Mouse (Mus musculus) CH12.LX (cell line): Measurements from ENCODE around the gene Wdfy1. TPM values are rescaled to one million over a fixed set of nuclear protein-coding genes. Genes with fewer than 3 reads are reported as not detected.

ENCODE experiments used
- DNase-seq: peaks from one replicate; pipeline ENCODE4 v3.0.0-alpha.2; 2013; ENCODE audit errors: extremely low read depth
- H3K27ac ChIP-seq: 2 replicates; pipeline ENCODE4 v1.5.1; 2012; ENCODE audit warnings: low read depth, mild to moderate bottlenecking, control low read depth, moderate library complexity; ENCODE audit not compliant: insufficient read depth
- H3K27me3 ChIP-seq: replicated peaks from 2 replicates; pipeline ENCODE3; 2012; ENCODE audit warnings: inconsistent platforms
- H3K36me3 ChIP-seq, 2 experiments: replicated peaks in 1 of 2; 2 replicates each; pipeline versions ENCODE3 to v1.6.1; 2012; ENCODE audit warnings: inconsistent platforms in 1 of 2, low read length in 1 of 2, mild to moderate bottlenecking in 1 of 2, mixed read lengths in 1 of 2, moderate library complexity in 1 of 2; ENCODE audit not compliant: control insufficient read depth in 1 of 2, insufficient read depth in 1 of 2
- H3K4me1 ChIP-seq, 2 experiments: 2 replicates each; pipeline ENCODE4 v1.6.1; 2012; ENCODE audit warnings: inconsistent platforms in 1 of 2, moderate library complexity in 1 of 2; ENCODE audit not compliant: insufficient read depth in 2 of 2, control insufficient read depth in 1 of 2
- H3K4me2 ChIP-seq: 2 replicates; pipeline ENCODE4 v1.6.1; 2012; ENCODE audit warnings: low read depth, mild to moderate bottlenecking, control low read depth; ENCODE audit not compliant: poor library complexity, insufficient read depth, severe bottlenecking
- H3K4me3 ChIP-seq, 3 experiments: fragments of 150-350 bp in 1 of 3; sonication (generic) in 1 of 3; replicated peaks in 1 of 3; 2 replicates each; pipeline versions ENCODE3 to v1.5.1; 2011 to 2012; ENCODE audit warnings: low read depth in 2 of 3, low read length in 2 of 3, mild to moderate bottlenecking in 2 of 3, moderate library complexity in 2 of 3, control low read depth in 1 of 3, improper control_type of control experiment in 1 of 3, inconsistent platforms in 1 of 3, mixed read lengths in 1 of 3; ENCODE audit not compliant: poor library complexity in 1 of 3
- H3K79me2 ChIP-seq: replicated peaks from 2 replicates; pipeline ENCODE4 v1.6.1; 2012; ENCODE audit warnings: mild to moderate bottlenecking, moderate library complexity; ENCODE audit not compliant: control insufficient read depth, poor library complexity, insufficient read depth, severe bottlenecking; ENCODE audit errors: extremely low read depth
- H3K9ac ChIP-seq: 2 replicates; pipeline ENCODE4 v1.6.1; 2012; ENCODE audit warnings: low read depth, mild to moderate bottlenecking, control low read depth, moderate library complexity; ENCODE audit not compliant: insufficient read depth
- H3K9me3 ChIP-seq: replicated peaks from 2 replicates; pipeline ENCODE3; 2012; ENCODE audit warnings: low read length, inconsistent platforms, mixed read lengths
- BHLHE40 ChIP-seq: IDR thresholded peaks from 2 replicates; pipeline ENCODE4 v1.6.1; 2011; ENCODE audit warnings: mild to moderate bottlenecking, low read depth, low read length, improper control_type of control experiment
- CHD2 ChIP-seq: IDR thresholded peaks from 2 replicates; pipeline ENCODE4 v1.6.1; 2011; ENCODE audit warnings: low read length, improper control_type of control experiment
- E2F4 ChIP-seq: IDR thresholded peaks from 2 replicates; pipeline ENCODE4 v1.6.1; 2011; ENCODE audit warnings: low read depth, low read length, improper control_type of control experiment; ENCODE audit not compliant: insufficient replicate concordance
- ELF1 ChIP-seq: IDR thresholded peaks from 2 replicates; pipeline ENCODE4 v1.6.1; 2014; ENCODE audit warnings: low read depth, mild to moderate bottlenecking, inconsistent platforms, low read length, improper control_type of control experiment
- EP300 ChIP-seq: IDR thresholded peaks from 2 replicates; pipeline ENCODE4 v1.6.1; 2011; ENCODE audit warnings: low read length, improper control_type of control experiment
- ETS1 ChIP-seq: conservative IDR thresholded peaks from 2 replicates; pipeline ENCODE4 v1.6.1; 2012; ENCODE audit warnings: low read depth, mild to moderate bottlenecking, inconsistent platforms, low read length, improper control_type of control experiment, moderate library complexity
- GABPA ChIP-seq: IDR thresholded peaks from 2 replicates; pipeline ENCODE4 v1.6.1; 2012; ENCODE audit warnings: low read depth, low read length, improper control_type of control experiment, inconsistent platforms; ENCODE audit not compliant: insufficient replicate concordance
- IRF4 ChIP-seq: IDR thresholded peaks from 2 replicates; pipeline ENCODE4 v1.6.1; 2014; ENCODE audit warnings: low read depth, mild to moderate bottlenecking, inconsistent platforms, low read length, improper control_type of control experiment
- JUN ChIP-seq: IDR thresholded peaks from 2 replicates; pipeline ENCODE4 v1.6.1; 2011; ENCODE audit warnings: low read depth, mild to moderate bottlenecking, low read length, improper control_type of control experiment, moderate library complexity; ENCODE audit not compliant: insufficient read depth
- MAFK ChIP-seq: IDR thresholded peaks from 2 replicates; pipeline ENCODE4 v1.6.1; 2011; ENCODE audit warnings: low read length, improper control_type of control experiment; ENCODE audit not compliant: insufficient replicate concordance
- NELFE ChIP-seq: IDR thresholded peaks from 2 replicates; pipeline ENCODE4 v1.6.1; 2011; ENCODE audit warnings: low read depth, low read length, improper control_type of control experiment
- NRF1 ChIP-seq: IDR thresholded peaks from 2 replicates; pipeline ENCODE4 v1.6.1; 2014; ENCODE audit warnings: low read depth, mild to moderate bottlenecking, inconsistent platforms, low read length, improper control_type of control experiment, moderate library complexity
- POLR2A ChIP-seq: IDR thresholded peaks from 2 replicates; pipeline ENCODE4 v1.6.1; 2011; ENCODE audit warnings: low read depth, mild to moderate bottlenecking, improper control_type of control experiment, low read length
- SIN3A ChIP-seq: IDR thresholded peaks from 2 replicates; pipeline ENCODE4 v1.6.1; 2012; ENCODE audit warnings: low read length, improper control_type of control experiment, inconsistent platforms
- UBTF ChIP-seq: IDR thresholded peaks from 2 replicates; pipeline ENCODE4 v1.6.1; 2012; ENCODE audit warnings: low read depth, mild to moderate bottlenecking, inconsistent platforms, low read length, improper control_type of control experiment, moderate library complexity
- USF2 ChIP-seq: conservative IDR thresholded peaks from 2 replicates; pipeline ENCODE4 v1.6.1; 2011; ENCODE audit warnings: low read depth, low read length, improper control_type of control experiment
- ZC3H11A ChIP-seq: IDR thresholded peaks from 2 replicates; pipeline ENCODE4 v1.6.1; 2012; ENCODE audit warnings: low read depth, mild to moderate bottlenecking, inconsistent platforms, low read length, improper control_type of control experiment
- ZKSCAN1 ChIP-seq: IDR thresholded peaks from 2 replicates; pipeline ENCODE4 v1.6.1; 2012; ENCODE audit warnings: low read depth, inconsistent platforms, low read length, improper control_type of control experiment, borderline replicate concordance
- dilution Hi-C: fragments of 300-500 bp; cut with MboI; formaldehyde crosslinking; loops from 2 replicates; pipeline ENCODE4 v1.14.3; 2020; ENCODE audit warnings: low sequenced_read_pairs; ENCODE audit not compliant: extremely low pct_unique_long_range_greater_than_20kb, extremely low pct_ligation_motif_present
- in situ Hi-C: fragments of 300-500 bp; cut with MboI; formaldehyde crosslinking; loops from 3 replicates; pipeline ENCODE4 v1.14.3; 2019; ENCODE audit warnings: low sequenced_read_pairs, low pct_ligation_motif_present, low pct_unique_long_range_greater_than_20kb, mixed read lengths
- polyA plus RNA-seq: library from polyadenylated mRNA; unstranded; fragments of >175 nt; gene quantifications from 2 replicates; pipeline ENCODE4 v1.2.1, GENCODE M21; 2012; ENCODE audit warnings: low read depth; ENCODE audit not compliant: insufficient read length
- total RNA-seq, 2 experiments: library from RNA; depleted of rRNA; stranded (reverse); fragments of 300-350 nt in 1 of 2; fragments of >200 nt in 1 of 2; gene quantifications; 2 replicates each; pipeline ENCODE4 v1.2.3; 2012 to 2014

The Wdfy1 gene
- total and polyA plus RNA-seq, 3 experiments = 56.3 to 86.3 (median 70.6) TPM

GRCm38 (mm10) chr1:79707383-79707782 is 68.6 kb downstream of the Wdfy1 start:
- Histone ChIP-seq H3K4me3 (no peak overlapping the region), H3K4me1 (peaks cover 0 to 15% of the 10 kb centered on the region in 2 experiments; a peak in 2 of 4 replicates), H3K4me2 (no peak overlapping the region), H3K27me3 (no peaks in the 10 kb centered on the region), H3K9me3 (no peaks in the 10 kb centered on the region), H3K9ac (no peak overlapping the region), H3K36me3 (peaks cover 46 to 88% of the 10 kb centered on the region in 2 experiments), H3K79me2 (no peaks in the 10 kb centered on the region), H3K27ac (no peak overlapping the region)
- in situ Hi-C loops = no loop called here
- dilution Hi-C loops = no loop called here
- TF ChIP-seq ZKSCAN1 = no peak
- no peak for TF ChIP-seq E2F4
- TF ChIP-seq ETS1 = no peak
- no peak for TF ChIP-seq NRF1
- TF ChIP-seq BHLHE40 = no peak
- DNase-seq = no peak

GRCm38 (mm10) chr1:79706707-79707106 is 69.2 kb downstream of the Wdfy1 start:
- H3K27me3 ChIP-seq = no peaks in the 10 kb centered on the region
- H3K36me3 ChIP-seq = peaks cover 47 to 85% of the 10 kb centered on the region in 2 experiments
- in situ Hi-C loops = no loop called here
- H3K27ac ChIP-seq = no peak overlapping the region
- H3K4me2 ChIP-seq = no peak overlapping the region
- TF ChIP-seq JUN = no peak
- TF ChIP-seq ZC3H11A = no peak
- TF ChIP-seq MAFK = no peak
- TF ChIP-seq EP300 = no peak
- TF ChIP-seq USF2 = no peak
- TF ChIP-seq IRF4 = no peak
- TF ChIP-seq CHD2 = no peak
- TF ChIP-seq NELFE = no peak
- TF ChIP-seq SIN3A = no peak
- TF ChIP-seq GABPA = no peak
- no peak for TF ChIP-seq POLR2A
- no peak for TF ChIP-seq ELF1
- no peak for TF ChIP-seq E2F4
- TF ChIP-seq NRF1 = no peak
- TF ChIP-seq UBTF = no peak
- H3K4me3 ChIP-seq = no peak overlapping the region
- peaks cover 0 to 8% of the 10 kb centered on the region in 2 experiments; a peak in 2 of 4 replicates for H3K4me1 ChIP-seq
- dilution Hi-C loops = no loop called here
- H3K79me2 ChIP-seq = no peaks in the 10 kb centered on the region
- DNase-seq = no peak
- H3K9me3 ChIP-seq = no peaks in the 10 kb centered on the region
- H3K9ac ChIP-seq = no peak overlapping the region
